Mouse (Mus musculus) ES-E14 (cell line): ENCODE measurements around the gene Ehd2. TPM values are rescaled to one million over a fixed set of nuclear protein-coding genes. Genes with fewer than 3 reads are reported as not detected.

Experiments used
- DNase-seq: peaks from one replicate; pipeline ENCODE4 v3.0.0-alpha.2; 2013; ENCODE audit warnings: low read depth, low spot score
- H3K27ac ChIP-seq: 2 replicates; pipeline ENCODE4 v1.5.1; 2012; ENCODE audit warnings: low read depth, mild to moderate bottlenecking, low read length, moderate library complexity, mixed read lengths; ENCODE audit not compliant: poor library complexity, insufficient read depth, severe bottlenecking
- H3K36me3 ChIP-seq: 2 replicates; pipeline ENCODE4 v1.6.1; 2012; ENCODE audit warnings: mild to moderate bottlenecking, low read length, moderate library complexity, mixed read lengths; ENCODE audit not compliant: control insufficient read depth, poor library complexity, insufficient read depth, severe bottlenecking
- H3K4me1 ChIP-seq, 2 experiments: fragments of 150-350 bp in 1 of 2; sonication (generic) in 1 of 2; 2 replicates each; pipeline ENCODE4 v1.6.1; 2012; ENCODE audit warnings: low read length in 2 of 2, mild to moderate bottlenecking in 1 of 2, mixed read lengths in 1 of 2; ENCODE audit not compliant: control insufficient read depth in 2 of 2, insufficient read depth in 2 of 2, poor library complexity in 1 of 2
- H3K4me3 ChIP-seq, 2 experiments: fragments of 150-350 bp in 1 of 2; sonication (generic) in 1 of 2; 2 replicates each; pipeline ENCODE4 v1.5.1; 2012; ENCODE audit warnings: low read length in 2 of 2, low read depth in 1 of 2, mild to moderate bottlenecking in 1 of 2, mixed read lengths in 1 of 2; ENCODE audit not compliant: insufficient read depth in 1 of 2, poor library complexity in 1 of 2, severe bottlenecking in 1 of 2
- H3K9ac ChIP-seq: 2 replicates; pipeline ENCODE4 v1.6.1; 2012; ENCODE audit warnings: low read depth, mild to moderate bottlenecking, low read length, mixed read lengths; ENCODE audit not compliant: poor library complexity, insufficient read depth, severe bottlenecking
- H3K9me3 ChIP-seq: fragments of 150-350 bp; sonication (generic); 2 replicates; pipeline ENCODE4 v1.6.1; 2012; ENCODE audit warnings: low read depth, mild to moderate bottlenecking, low read length; ENCODE audit not compliant: control insufficient read depth, insufficient read depth
- CHD2 ChIP-seq: IDR thresholded peaks from 2 replicates; pipeline ENCODE4 v1.6.1; 2014; ENCODE audit warnings: mild to moderate bottlenecking, low read depth, low read length, inconsistent platforms
- HCFC1 ChIP-seq: IDR thresholded peaks from 2 replicates; pipeline ENCODE4 v1.6.1; 2012; ENCODE audit warnings: low read length, inconsistent platforms, borderline replicate concordance; ENCODE audit not compliant: insufficient read depth
- MAFK ChIP-seq: IDR thresholded peaks from 2 replicates; pipeline ENCODE4 v1.6.1; 2014; ENCODE audit warnings: mild to moderate bottlenecking, low read depth, low read length, inconsistent platforms; ENCODE audit not compliant: insufficient read depth
- ZC3H11A ChIP-seq: IDR thresholded peaks from 2 replicates; pipeline ENCODE4 v1.6.1; 2012; ENCODE audit warnings: low read depth, mild to moderate bottlenecking, inconsistent platforms, low read length, borderline replicate concordance
- ZNF384 ChIP-seq: IDR thresholded peaks from 2 replicates; pipeline ENCODE4 v1.6.1; 2012; ENCODE audit warnings: low read depth, low read length, inconsistent platforms
- in situ Hi-C, 2 experiments: fragments of 600-800 bp; cut with MboI; formaldehyde crosslinking; loops; one replicate each; pipeline ENCODE4 v1.15.1; 2025; ENCODE audit warnings: low sequenced_read_pairs in 2 of 2, inconsistent platforms in 1 of 2; ENCODE audit not compliant: unreplicated experiment in 2 of 2
- total RNA-seq: library from RNA; depleted of rRNA; stranded (reverse); fragments of 300-350 nt; gene quantifications from 2 replicates; pipeline ENCODE4 v1.2.3, GENCODE M21; 2012

The Ehd2 gene
- total RNA-seq, 1 experiment = 6.8 TPM

DNA sequence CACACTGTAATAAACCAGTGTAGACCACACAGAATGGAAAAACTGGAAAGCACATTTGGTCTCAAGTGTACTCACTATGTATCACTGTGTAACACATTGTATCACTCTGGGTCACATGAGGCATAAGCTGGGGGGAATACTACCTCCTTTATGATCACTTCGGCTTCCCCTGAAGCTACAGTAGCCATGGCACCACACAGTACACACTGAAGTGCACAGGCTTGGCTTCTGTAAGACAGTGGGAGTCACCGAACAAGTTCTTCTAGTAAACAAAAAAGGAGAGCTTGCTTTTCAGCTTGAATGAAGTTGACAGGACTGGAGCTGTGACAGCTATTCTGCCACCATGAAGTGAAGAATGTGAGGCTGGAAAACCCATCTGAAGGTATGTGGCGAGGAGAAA, 37.7 kb upstream of the Ehd2 start:
- no peak overlapping the region for H3K4me3 ChIP-seq
- peak overlapping the region; percentile 48; the same call in 1 of the 2 replicates for H3K27ac ChIP-seq
- peaks cover 0 to 16% of the 10 kb centered on the region in 2 experiments; a peak in 2 of 4 replicates for H3K4me1 ChIP-seq
- no peak for DNase-seq
- no peak overlapping the region for H3K9ac ChIP-seq
- H3K36me3 ChIP-seq = no peaks in the 10 kb centered on the region
- in situ Hi-C loops = no loop called here
- TF ChIP-seq CHD2 (no peak), MAFK (no peak), ZNF384 (no peak), ZC3H11A (no peak), HCFC1 (no peak)
- no peaks in the 10 kb centered on the region for H3K9me3 ChIP-seq

DNA sequence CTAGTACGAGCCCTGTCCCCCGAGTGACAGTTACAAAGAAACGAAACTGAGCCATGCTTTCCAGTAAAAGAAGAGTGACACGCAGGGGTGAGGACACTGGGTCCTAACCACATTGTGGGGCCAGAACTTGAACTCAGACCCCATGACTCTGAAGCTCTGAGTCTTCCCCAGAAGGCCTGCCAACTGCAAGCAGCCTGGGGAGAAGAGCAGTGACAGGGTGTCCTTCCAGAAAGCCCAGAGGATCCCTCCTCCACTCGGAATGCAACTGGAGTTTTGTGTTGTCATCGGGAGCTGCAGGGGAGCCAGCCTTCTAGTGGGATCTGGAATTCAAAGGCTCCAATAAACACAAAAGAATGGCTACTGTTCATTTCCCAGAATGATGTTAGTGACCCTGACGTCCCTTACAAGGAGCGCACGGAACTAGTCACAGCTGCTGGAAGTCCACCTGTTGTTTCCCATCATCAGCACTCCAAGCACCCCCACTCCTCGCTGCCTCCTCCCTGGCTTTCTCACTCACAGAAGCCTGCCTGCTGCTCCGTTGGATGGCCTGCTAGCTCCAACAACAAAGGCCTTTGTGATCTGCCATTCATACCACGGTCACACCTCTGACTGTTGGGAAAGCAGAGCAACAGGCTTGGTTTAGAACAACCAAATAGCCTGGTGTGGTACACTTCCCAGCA, 37.0 kb upstream of the Ehd2 start:
- Histone ChIP-seq H3K36me3 (no peaks in the 10 kb centered on the region), H3K9ac (no peak overlapping the region), H3K27ac (peak overlapping the region; percentile 48; the same call in 1 of the 2 replicates), H3K4me1 (peaks cover 0 to 14% of the 10 kb centered on the region in 2 experiments; a peak in 2 of 4 replicates), H3K9me3 (no peaks in the 10 kb centered on the region), H3K4me3 (no peak overlapping the region)
- DNase-seq = peak; percentile 51
- in situ Hi-C loops = no loop called here
- TF ChIP-seq ZC3H11A = no peak
- no peak for TF ChIP-seq ZNF384
- TF ChIP-seq MAFK = no peak
- no peak for TF ChIP-seq CHD2
- no peak for TF ChIP-seq HCFC1

DNA sequence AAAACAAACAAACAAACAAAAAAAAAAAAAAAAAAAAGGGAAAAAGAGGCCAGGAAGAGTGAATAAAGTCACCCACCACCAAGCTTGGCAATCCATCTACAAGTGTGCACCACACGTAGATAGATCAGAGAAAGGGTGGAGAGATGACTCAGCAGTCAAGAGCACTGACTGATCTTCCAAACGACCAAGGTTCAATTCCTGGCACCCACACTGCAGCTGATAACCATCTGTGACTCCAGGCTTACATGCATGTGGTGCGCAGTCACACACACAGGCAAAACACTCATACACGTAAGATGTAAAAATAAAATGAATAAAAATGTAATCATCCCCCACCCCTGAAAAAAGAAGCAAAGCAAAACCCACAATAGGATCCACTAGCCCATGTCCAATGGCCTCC, 35.7 kb upstream of the Ehd2 start:
- H3K27ac ChIP-seq = no peak overlapping the region
- H3K4me3 ChIP-seq = no peak overlapping the region
- H3K36me3 ChIP-seq = no peaks in the 10 kb centered on the region
- peaks cover 0 to 14% of the 10 kb centered on the region in 2 experiments; a peak in 2 of 4 replicates for H3K4me1 ChIP-seq
- H3K9ac ChIP-seq = no peak overlapping the region
- TF ChIP-seq HCFC1 = no peak
- TF ChIP-seq ZC3H11A = no peak
- no peak for TF ChIP-seq ZNF384
- no peak for TF ChIP-seq CHD2
- TF ChIP-seq MAFK = no peak
- no peaks in the 10 kb centered on the region for H3K9me3 ChIP-seq
- in situ Hi-C loops = no loop called here
- DNase-seq = no peak

DNA sequence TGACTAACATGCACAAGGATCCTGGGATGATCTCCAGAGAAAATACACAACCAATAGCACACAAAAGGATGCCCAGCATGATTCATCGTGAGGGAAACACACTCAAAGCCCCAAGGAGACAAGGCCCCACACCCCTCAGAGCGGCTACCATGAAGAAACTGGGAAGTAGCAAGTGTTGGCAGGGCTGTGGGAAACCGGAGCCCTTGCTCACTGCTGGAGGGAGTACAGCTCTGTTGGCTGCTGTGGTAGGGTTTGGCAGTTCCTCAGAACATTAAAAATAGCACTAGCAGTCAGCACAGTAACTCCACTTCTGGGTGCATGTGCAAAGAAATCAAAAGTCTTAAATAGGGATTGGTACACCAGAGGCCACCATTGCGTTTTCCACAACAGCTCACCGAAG, 34.8 kb upstream of the Ehd2 start:
- Histone ChIP-seq H3K4me3 (no peak overlapping the region), H3K4me1 (peaks cover 0 to 13% of the 10 kb centered on the region in 2 experiments; a peak in 2 of 4 replicates), H3K36me3 (no peaks in the 10 kb centered on the region), H3K9ac (no peak overlapping the region), H3K9me3 (no peaks in the 10 kb centered on the region), H3K27ac (no peak overlapping the region)
- DNase-seq = no peak
- in situ Hi-C loops = no loop called here
- TF ChIP-seq CHD2 (no peak), HCFC1 (no peak), ZNF384 (no peak), MAFK (no peak), ZC3H11A (no peak)

DNA sequence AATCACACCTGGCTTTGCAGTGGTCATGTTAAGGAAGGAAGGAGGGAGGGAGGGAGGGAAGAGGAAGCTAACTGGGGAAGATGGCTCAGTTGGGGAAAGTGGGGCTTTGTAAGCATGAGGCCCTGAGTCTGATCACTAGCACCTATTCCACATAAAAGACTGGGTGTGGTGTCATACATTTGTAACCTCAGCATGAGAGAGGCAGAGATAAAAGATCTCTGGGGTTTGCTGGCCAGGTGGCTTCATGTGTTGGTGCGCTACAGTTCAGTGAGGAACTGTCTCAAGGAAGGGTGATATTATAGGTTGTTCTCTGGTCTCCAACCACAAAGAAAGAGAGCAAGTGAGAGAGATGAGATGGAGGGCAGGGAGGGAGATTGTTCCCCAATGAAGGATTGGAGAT, 34.3 kb upstream of the Ehd2 start:
- Histone ChIP-seq H3K9me3 (no peaks in the 10 kb centered on the region), H3K9ac (no peak overlapping the region), H3K4me1 (peaks cover 0 to 13% of the 10 kb centered on the region in 2 experiments; a peak in 2 of 4 replicates), H3K27ac (no peak overlapping the region), H3K36me3 (peaks cover 1% of the 10 kb centered on the region; the same call in 1 of the 2 replicates), H3K4me3 (no peak overlapping the region)
- in situ Hi-C loops = no loop called here
- no peak for DNase-seq
- no peak for TF ChIP-seq CHD2
- TF ChIP-seq MAFK = no peak
- no peak for TF ChIP-seq ZNF384
- TF ChIP-seq ZC3H11A = no peak
- no peak for TF ChIP-seq HCFC1
